Mouse (Mus musculus) MEL-GATA-1-ER (cell line): ENCODE measurements at regions not wholly inside any gene's neighbourhood (a gene's known extent, or its start where the extent isn't known, plus 50 kb on each side); places are given as distances from the start of the nearest gene placed in this dataset.

Experiments
- DNase-seq: peaks from one replicate; pipeline ENCODE4 v3.0.0-alpha.2; 2012; ENCODE audit warnings: low read depth; ENCODE audit errors: extremely low read depth

DNA sequence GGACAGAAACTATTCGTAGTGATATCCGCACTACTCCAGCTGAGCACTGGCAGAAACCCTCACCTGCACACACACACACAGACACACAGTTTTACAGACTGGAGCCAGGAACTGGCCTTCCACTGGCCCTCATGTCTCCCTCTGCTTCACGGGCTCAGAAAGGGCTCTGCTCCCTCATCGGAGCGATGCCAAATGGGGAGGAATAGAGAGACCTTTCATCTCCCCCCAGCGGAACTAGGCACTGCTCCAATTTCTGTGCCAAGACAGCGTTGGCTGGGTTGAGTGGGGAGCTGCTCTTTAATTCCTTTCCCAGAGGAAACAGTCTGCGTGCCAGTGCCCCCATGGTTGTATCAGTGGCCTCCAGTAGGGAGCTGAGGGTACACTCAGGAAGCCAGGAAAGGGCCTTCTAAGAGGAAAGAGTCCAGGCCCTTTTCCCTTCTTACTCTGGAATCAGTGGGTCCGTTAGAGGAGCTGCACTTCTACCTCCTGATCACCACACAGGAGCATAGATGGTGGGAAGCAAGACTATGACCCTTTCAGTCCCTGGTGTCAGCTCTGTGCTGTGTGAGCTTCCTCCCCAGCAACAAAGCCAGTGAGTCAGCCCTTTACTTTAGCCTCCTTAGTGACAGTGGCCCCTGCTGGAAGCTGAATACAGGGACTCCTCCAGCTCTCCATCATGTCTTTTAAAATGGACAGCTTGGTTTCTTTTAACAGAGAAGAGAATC is 452.7 kb downstream of the Rps24 start:
- no peak for DNase-seq

DNA sequence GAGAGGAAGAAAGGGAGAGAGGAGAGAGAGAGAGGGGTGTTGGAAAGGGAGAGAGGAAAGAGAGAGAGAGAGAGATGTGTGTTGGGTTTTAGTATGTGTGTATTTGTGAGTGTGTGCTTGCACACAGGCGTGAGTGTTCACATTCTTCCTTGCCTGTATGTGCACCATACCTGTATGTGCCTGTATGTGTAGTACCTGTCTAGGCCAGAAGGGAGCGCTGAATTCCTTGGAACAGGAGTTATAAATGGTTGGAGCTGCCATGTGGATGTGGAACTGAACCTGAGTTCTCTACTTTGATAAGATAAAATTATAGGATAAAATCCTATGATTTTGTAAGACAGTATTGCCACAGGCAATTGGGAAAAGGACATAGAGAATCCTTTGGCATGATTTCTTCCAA is 458.8 kb downstream of the Rps24 start:
- DNase-seq, result no peak

DNA sequence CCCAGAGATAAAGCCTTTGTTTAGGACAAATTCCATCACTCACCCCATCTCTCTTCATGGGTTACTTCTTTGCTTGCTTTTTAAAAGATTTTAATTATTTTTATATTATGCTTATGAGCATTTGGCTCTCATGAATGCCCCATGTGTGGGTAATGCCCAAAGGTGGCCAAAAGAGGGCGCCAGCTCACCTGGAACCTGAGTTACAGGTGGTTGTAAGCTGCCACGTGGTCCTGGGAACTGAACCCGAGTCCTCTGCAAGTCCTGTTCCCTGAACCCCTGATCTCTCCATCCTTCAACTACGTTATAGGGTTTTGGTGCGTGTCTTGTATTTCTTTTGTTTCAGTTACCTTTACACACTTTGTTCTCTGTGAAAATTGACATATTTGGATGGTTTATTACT is 460.2 kb downstream of the Rps24 start:
- no peak for DNase-seq

DNA sequence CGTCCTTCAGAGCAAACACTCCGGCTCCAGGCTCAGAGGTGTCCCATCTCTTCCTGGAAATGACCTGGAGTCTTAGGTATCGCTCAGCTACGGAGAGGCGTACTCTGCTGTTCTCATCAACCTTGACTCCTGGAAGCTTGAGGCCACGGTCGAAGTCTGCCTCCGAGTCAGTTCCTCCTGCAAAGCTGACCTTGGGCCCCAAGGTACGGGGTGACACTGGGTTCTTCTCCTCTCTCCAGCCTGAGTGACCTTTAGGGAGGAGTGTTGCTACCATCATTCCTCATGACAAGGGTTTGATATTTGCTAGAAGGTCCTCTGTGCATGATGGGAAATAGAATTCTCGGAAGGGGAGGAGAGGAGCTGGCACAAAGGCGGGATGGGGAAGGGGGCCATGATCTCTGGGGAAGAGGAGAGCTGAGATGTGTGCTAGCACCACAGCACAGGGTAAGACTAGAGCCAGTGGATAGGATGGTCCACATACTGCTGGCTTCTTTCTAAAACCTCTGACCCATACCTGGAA is 469.0 kb downstream of the Rps24 start:
- no peak for DNase-seq

DNA sequence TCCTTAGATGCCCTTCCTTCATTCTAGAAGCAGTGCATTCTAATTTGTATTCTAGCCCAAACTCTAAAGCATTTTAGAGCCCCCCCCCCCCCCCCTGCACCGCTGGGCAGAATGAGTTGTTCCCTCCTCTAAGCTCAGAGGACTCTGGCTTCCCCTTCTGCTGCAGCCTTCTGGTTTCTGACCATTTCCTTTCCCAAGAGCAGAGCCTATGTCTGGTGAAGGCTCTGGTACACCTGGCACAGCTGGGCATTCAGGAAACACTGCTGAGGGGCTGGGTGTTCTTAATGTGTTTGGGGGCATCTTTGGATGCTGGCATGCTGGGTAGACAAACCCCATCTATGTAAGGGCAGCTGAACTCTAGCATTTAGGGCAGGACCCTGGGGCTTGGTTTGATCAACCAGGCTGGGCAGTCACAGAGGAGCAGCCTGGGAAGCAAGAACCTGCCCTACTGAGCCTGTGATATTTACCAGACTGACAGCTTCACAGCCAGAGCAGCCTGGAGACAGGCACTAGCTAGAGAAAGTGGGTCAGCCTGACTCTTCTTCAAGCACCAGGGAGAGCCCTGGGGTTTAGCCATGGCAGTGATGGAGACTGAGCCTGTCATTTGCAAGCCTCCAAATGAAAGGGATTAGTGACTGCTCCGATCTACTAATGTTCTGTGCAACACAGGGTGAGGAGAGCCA is 469.7 kb downstream of the Rps24 start:
- DNase-seq, result no peak

DNA sequence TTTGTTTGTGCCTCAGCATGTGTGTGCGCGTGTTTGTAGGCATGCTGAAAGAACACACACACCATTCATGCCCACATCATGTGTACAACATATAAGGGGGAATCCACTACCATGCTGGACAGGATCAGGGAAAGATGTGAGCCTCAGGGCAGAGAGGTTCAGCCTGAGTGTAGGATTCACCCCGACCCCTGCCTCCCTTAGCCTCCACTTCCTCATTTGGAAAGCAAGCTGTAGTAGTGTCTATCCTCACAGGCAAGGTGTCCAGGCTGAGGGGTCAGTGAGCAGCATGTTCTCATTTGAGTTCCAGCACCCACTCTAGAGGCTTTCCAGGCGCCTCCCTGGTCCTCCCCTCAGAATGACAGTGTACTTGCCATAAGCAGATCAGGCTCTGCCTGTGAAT is 470.5 kb downstream of the Rps24 start:
- DNase-seq, result no peak

DNA sequence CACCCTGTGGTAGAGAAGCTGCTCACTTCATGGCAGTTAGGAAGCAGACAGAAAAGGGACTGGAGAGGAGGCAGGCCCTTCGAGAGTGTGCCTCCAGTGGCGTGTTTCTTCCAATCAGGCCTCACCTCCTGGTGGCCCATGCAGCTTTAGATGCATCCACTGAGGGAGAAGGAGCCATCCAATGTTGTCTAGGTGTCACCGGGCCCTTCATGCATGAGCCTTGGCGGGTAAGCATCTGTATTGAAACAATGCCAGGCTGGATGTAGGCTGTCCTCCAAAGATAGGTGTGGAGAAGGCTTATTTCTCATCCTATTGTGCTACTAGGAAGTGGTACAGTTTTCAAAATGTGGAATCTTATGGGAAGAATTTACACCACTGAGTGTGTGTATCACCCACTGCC is 471.9 kb downstream of the Rps24 start:
- DNase-seq, result no peak

DNA sequence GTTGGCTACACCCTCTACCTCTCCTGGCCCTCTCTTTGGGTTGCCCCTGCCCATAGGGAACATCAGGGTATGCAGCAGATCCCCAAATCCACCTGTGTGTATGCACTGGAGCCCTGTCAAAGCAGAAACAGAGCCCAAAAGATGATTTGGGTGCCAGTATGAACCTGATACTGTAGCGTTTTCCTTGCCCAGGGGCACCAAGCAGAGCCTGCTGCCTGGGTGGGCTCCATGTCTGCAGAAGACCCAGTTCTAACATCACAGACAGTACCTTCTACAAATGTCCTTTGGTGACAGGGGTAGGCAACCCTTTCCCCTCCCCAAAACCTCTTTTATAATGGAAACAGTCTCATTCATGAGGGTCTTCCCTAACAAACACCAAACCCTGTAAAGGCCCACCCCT is 472.5 kb downstream of the Rps24 start:
- DNase-seq, result no peak

DNA sequence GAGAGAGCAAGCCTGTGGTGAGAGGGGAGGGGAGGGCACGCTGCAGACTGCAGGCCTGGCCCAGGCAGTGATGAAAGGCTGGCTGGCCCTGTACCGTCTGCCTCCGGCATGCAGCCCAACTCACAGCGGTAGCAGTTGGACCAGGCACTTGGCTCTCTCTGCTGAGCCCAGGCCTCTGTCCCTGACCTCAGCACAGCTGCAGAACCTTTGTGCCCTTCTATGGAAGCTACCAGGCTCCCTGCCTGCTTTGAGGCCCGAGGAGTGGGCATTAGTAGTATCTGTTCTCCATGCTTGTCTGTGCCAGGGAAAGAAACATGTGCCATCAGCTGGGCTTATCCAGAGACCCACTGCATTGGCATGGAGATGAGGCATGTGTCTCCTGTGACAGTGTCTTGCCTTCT is 473.2 kb downstream of the Rps24 start:
- DNase-seq, result no peak

DNA sequence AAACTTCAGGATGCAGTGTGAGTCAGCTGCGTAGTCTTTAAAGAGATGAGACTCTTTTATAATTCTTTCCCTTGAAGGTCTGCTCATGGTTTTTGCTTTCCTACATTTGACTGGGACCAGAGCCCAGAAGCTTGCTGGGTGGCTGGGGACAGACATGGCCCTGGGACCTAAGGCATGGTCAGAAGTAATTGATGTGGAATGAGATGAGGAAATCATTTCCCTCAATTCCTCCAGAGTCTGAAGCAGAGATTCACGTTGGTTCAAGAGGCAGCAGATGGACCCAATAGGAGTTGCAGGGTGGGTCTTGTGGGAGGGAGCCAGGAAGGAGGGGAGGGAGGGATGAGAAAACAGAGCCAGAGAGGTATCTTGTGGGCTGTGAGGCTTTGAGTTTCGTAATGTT is 473.9 kb downstream of the Rps24 start:
- no peak for DNase-seq

DNA sequence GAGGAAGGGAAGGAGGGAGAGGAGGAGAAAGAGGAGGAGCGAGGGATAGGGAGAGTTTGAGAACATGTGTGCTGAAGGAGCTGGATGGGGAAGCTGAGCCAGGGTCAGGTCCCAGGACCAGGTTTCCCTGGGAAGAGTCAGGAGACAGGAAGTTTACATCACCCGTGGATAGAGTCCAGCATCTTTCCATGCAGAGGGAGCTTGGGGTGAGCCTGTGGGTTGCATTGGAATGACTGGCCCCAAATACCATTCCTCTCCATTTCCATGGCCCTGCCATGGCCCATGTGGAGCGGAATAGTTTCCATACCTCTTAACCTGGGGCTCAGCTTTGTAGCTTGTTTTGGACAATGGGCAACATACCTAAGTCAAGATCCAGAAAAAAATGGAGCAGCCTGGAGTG is 474.8 kb downstream of the Rps24 start:
- no peak for DNase-seq

DNA sequence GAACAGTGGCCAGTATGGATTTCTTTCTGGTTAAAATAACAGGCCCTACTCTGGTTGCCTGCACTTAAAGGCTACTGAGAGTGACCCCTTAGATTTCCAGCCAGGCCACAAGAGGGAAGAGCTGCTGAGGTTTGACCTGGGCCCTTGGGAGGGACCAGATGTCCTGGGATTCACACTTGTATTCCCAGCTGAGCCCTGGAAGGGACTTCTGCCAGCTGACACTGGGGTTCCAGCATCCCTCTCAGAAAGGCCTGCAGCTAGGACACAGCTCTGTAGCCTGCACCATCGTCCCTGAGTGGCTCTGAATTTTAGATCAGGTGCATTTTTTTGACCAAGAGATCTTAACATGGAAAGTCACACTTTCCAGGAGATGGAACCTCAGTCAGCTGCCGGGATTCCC is 482.7 kb downstream of the Rps24 start:
- DNase-seq, result no peak

DNA sequence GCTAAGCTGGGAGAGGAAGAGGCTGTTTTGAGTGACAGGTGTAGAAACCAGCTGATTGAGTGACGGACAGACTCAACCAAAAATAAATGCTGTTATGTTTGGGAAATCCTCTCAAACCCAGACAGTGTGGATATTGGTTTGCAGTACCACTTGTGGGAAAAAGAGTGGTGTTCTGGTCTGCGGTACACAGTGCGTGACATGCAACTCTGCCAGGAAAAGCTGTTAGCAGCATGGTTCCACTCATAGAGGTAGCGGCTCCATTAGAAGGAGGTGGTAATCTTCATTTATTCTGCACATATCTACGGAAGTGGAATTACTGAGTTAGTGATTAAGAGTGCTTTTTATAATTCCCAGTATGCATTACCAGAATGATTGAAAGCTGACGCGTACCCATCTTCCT is 485.4 kb downstream of the Rps24 start:
- no peak for DNase-seq

DNA sequence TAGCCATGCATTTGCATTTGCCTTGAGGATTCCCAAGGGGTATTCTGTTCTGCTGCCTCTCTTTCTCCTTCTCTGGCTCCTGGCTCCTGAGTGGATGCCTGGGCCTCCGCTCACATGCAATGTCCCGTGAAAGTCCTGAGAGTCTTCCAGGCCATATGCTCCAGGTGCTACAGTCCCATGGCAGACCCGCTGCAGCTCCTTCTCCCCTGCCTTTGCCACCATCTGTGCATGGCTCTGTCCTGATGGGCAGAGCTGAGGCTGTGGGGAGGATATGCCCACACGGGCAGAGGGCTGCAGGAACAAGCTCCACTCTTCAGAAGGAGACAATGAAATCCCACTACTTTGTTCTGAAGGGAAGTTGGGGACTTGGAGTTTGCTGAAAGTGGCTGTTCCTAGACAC is 485.9 kb upstream of the Zmiz1 start:
- DNase-seq, result no peak

DNA sequence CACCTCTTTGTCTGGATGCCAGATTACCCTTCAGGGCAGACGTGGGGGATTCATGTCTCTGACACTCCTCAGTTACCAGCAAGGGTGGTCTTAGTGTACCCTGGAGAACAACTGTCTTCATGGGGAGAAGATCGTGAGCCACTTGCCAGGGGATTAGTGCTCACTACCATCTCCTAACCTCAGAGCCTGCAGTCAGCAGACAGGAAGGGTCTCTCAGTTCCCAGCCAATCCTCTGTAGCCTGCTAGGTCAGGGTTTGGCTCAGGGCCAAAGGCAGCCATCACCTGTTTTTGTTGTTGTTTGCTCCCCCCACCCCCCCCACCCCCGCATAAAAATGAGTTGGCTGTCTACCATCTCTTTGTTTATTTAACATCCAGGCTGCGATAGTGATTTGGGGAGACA is 485.4 kb upstream of the Zmiz1 start:
- no peak for DNase-seq

DNA sequence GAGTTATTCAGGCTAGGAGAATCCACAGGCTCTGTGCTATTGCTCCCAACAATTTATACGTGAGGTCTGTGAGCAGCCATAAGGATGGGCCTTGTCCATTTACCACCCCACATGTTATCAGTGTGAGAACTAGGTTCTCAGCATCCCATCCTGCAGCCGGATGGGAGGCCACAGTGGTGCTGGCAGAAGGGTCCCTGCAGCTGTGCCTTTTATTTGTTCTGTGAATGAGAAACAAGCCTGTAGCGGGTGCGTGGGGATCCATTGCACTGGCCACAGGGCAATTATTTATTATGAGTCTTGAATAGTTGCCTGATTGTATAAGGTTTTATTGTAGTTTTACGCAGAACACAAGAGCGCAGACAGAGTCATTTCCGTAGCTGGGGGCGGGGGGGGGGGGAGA is 476.5 kb upstream of the Zmiz1 start:
- DNase-seq, result no peak

DNA sequence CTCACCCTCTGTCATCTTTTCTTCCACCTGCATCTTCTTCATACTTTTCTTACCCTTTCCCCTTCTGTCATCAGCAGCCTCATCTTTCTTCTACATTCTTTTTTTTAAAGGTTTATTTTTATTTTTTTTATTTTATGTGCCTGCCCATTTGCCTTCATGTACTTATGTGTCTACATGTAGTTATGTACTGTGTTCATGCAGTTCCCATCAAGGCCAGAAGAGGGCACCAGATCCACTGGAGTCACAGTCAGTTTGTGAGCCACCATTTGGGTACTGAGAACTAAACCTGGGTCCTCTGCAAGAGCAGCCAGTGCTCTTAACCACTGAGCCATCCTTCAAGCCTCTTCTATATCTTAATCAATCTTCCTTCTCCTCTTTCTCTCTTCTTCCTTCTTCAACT is 475.7 kb upstream of the Zmiz1 start:
- no peak for DNase-seq

DNA sequence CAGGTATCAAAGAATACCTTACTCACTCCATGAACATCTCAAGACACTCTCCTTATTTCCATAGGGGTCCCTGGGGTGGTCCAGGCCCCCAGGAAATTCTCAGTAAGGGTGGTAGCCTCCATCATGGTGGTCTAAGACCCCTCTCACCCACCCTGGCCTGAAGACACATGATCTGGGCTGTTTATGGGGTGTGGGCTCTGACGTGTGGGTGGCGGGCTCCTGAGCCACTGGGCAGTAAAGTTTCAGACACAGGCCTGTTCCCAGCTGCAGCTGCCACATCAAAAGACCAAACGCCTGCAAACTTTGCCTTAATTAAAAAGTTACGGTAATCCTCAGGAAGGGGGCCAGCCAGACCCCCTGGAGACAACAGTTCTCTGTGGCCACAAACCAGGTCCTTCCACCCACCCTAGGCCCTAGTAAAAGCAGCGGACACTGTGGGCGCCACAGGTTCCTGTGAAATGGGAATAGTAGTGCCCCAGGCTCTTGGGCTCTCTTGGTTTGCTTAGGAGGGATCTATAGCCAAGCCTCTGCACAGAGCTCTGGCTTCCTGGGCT is 473.1 kb upstream of the Zmiz1 start:
- DNase-seq, result no peak

DNA sequence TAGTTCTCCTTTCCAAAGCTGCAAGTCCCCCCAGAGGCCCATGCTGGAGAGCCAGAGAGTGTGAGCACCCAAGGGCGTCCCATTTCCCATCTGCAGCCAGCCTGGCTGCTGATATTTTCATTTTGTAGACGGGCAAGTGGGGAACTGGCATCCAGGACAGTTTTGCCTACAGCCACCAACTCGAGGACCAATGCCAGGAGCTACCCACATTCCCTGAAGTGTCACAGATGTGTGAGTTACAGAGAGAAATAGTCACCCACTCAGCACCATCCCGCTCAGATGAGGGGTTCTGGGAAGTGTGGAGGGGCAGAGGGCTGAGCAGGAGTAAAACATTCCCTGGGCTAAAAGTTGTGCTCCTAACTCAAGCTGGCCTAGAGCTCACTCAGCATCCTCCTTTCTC is 472.6 kb upstream of the Zmiz1 start:
- DNase-seq, result no peak

DNA sequence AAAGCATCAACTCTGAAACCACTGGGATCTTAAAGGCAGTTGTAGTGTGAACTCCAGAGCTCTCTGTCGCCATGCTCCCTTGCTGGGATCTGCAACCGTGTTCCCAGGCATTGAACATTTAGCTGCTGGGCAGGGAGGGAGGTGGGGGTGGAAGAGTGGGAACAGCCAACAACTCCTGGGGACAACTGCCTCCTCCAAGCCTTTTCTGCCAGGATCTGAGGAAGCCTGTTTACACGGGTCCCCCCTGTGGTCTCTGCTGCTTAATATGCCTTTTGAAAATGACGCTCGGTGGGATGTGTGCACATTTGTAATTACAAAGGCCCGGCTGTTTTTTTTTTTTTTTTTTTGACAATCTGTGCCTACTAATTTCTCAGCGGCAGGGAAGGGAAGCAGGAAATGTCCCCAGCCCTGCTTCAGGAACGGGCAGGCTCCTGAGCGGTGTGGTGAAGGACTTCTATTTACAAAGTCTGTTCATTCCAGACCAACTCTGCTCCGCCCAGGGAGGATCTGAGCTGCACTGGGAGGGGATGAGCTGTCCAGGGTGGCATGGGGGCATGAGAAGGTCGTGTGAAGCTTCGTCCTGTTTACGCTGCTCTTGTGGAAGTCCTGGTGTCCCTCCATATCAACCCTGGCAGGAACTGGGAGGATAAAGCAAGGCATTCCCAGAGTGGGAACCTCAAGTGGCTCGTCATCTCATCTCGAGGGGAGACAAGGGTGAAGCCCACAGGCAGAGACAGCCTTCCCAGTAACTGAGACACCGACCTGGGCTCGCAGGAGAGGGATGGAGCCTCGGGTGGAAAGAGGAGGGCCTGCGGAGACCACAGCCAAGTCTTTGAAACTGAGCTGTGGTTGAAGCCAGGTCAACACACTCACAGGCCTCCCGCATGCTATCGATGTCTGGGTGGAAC is 465.0 kb upstream of the Zmiz1 start:
- DNase-seq, result no peak

DNA sequence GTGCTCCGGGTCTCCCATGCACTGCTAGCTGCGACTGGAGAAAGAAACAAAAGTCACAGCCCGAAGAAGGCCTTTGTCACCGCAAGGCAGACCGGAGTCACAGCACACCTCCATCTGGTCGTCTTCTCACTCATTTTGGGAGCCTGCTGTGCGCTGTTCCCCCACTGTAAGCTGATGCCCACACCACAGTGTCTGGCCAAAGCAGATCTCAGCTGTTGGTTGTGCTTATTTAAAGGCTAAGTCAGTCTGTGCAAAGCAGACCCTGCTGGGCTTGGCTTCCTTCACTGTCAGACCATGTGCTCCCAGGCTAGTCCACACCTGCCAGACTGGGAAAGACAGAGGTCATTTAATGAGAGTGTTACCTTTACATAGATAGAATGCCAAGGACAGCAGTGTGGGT is 463.8 kb upstream of the Zmiz1 start:
- no peak for DNase-seq
